Mouse (Mus musculus): Measurements from ENCODE around the gene Nr1d1.

Gene Nr1d1

GRCm38 (mm10) chr11:98751221-98751782 lies 23.8 kb downstream of the Nr1d1 start:
- DNase-seq (ENCODE audit: low read depth, low spot score): no peak

DNA sequence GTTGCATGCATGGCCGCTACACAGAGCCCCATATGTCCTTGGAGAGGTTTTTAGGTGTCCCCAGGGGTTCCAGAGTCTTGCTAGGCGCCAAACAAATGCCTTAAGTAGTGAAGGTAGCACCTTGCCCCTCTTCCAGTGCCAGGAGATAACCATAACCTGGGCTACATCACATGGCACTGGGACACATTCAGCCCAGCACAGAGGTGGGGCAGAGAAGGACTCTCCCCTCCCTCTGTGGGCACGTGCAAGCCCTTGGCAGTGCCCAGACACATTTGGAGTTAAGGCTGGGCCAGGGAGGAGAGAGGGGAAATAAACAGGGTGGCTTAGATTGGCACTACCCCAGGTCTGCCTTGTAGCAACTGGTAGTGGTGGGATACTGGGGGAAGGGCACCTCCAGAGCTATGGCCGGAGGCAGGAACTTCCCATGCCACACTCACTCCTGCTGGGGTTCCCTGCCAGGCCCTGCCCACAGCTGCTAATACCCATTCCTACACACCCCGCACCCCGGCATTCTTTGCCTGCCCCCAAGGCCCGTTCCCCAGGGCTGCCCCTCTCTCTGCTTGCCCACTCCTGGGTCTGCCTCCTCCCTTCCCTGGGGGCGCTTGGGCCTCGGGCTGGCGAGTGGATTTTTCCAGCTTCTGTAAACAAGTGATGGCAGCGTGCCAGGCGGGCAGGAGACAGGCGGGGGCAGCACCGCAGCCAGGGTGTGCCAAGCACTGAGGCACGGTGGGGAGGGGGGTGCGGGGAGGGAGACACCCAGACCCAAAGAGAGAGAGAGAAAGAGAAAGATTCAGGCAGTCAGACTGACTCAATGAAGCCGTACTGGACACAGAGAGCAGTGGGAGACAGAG lies 24.6 kb downstream of the Nr1d1 start:
- no peak for DNase-seq (ENCODE audit: low read depth, low spot score)

DNA sequence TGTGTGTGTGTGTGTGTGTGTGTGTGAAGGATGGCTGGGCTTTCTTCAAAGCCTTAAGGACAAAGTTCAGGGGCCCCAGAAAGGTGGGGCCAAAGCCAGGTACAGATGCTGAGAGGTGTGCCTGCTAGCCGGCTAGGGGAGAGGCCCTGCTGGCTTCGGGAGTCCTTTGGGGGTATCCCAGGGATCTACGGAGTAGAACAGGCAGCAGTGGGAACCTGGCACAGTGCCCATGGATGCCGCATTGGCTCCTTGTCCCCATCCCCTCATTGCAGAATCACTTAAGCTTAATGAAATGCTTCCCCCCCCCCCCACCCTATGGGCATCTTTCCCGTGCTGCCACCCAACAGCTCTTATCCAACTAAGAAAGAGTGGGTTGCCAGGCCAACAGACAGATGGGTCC lies 25.4 kb downstream of the Nr1d1 start:
- no peak for DNase-seq (ENCODE audit: low read depth, low spot score)

DNA sequence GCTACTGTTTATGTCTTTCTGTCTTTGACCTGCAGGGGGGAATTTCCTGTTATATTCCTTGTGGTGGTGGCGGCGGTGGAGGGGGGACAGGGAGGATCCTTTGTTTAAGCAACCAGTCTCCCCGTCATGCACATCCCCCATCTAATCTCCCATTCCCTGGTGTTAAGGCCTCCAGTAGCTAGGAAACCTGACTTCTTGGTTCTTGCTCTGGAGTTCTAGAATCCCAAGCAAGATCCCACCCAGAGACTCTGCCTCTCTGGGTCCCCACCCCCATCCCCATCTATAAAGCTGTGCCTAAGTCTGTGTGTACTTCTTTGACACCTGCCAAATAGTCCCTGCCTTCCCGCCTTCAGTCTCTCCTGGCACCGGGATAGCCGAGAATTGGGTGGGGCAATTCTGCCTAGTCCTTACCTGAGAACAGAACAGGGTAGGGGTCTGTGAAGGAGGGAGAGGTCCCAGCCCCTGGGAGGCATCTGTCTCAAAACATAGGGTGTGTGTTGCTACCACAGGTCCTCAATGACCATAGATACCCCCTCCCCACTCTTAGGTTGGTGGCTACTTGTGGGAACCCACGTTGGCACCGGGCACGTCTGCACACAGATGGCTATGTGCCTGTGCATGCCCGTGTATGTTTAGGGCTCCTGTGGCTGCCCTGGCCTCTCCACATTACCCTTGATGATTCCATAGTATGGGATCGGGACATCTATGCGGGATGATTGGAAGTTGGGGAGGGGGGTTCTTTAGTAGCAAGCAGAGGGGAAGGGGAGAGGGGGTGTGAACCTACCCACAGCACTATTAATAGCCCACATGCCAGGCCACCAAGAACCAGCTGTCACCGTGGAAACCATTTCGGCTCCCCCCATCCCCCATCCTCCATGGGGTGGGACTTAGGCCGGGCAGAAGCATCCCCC lies 26.4 kb downstream of the Nr1d1 start:
- no peak for DNase-seq (ENCODE audit: low read depth, low spot score)

DNA sequence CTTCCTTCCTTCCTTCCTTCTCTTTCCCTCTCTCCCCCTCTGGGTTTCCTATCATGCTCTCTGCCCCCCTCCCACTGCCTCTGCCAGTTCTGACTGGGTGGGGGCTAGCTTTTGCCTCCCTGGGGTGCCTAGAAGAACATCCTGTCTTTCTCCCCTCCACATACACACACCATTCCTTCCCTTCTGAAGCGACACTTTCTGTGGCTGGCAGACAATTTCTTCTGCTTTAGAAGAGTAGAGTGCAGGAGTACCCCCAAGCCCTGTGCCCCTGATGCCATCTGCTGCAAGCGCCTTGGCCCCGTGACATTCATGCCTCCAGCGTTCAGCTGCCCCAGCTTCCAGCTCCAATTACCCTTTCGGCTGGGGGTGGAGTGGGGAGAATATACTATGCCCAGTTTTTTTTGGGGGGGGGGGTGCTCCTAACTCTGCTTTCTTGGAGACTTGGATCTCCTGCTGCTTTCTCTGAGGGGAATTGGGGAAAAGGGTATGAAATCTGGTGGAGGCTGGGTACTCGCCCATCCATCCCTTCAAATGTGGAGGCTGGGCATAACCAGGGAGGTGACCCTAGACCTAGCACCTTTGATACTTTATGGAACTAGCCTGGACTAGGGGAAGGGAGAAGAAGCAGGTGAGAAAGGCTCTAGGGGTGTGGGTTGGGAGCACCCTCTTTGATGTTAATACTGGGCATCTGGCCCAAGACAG lies 27.2 kb downstream of the Nr1d1 start:
- peak; percentile 44 for DNase-seq (ENCODE audit: low read depth, low spot score)

DNA sequence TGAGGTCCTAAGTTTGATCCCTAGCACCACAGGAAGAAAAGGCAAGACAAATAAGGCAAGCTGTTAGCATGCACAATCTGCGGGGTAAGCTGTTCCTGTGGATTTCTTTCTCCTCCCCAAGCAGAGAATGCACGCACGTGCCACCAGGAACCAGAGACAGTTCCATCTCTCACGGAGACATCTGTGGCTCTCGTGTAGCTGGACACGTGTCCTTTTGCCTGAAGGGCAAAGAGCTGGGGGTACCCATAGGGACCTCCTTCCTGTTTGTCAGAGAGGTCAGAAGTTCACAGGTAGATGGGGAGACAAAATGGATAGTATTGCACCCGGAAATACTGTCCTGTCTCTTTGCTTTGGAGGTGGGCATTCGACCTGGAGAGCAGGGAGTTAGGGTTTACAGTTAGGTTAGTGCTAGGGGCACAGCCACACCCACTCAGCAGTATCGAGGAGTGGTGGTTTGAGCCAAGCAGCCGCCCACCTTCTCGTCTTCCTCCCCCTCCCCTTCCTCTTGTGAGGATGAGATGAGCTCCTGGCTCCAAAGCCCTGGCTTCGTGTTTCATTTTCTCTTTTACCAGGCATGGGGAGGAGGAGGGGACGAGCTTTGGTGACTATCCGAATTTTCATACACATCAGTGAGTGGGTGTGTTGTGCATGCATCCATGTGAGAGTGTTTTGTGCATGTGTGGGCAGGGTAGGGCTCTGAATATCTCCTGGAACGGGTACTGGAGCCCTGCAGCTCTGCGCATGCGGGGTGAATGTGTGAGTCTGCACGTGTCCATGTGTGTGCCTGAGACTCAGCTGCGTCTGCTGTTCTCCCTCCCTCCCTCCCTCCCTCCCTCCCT lies 28.1 kb downstream of the Nr1d1 start:
- peak; percentile 79 for DNase-seq (ENCODE audit: low read depth, low spot score)

DNA sequence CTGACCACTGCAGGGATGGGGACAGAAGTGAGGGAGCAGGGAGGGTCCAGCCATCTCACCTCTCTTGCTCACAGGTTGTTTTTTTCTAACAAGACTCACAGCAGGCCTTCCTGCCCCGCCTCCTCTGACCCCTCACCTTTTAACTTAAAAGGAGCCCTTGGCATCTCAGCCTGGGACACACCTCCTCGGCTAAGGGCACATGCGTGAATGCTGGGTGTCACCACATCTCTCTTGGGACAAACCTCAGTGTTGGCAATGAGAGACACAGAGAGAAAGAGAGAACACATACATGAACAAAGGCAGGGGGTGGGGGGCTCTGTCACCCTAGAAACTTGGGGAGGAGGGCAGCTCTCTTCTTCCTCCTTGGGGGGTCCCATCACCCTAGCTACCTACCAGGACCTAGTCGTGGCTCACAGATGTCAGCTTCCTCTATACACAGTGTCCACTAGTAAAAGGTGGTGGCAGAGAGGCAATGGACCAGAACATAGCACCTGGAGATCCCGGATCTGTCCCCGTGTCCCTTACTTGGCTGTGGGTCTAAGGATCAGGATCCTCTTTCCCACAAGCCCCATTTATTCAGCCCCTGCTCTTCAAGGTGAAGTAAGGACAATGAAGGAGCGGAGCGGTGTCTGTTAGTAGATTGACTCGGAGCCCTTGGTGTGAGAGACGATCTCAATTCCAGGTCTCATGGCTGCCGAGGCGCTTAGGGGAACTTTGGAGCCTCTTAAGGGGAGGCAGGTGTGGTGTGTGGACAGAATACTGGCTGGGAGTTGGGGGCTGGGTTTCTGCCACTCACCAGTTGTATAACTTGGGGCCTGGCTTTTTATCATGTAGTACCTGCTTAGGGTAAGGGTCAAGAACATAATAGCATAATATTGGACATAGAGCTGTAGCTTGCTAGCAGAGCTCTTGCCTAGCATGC lies 28.9 kb downstream of the Nr1d1 start:
- DNase-seq (ENCODE audit: low read depth, low spot score): no peak

DNA sequence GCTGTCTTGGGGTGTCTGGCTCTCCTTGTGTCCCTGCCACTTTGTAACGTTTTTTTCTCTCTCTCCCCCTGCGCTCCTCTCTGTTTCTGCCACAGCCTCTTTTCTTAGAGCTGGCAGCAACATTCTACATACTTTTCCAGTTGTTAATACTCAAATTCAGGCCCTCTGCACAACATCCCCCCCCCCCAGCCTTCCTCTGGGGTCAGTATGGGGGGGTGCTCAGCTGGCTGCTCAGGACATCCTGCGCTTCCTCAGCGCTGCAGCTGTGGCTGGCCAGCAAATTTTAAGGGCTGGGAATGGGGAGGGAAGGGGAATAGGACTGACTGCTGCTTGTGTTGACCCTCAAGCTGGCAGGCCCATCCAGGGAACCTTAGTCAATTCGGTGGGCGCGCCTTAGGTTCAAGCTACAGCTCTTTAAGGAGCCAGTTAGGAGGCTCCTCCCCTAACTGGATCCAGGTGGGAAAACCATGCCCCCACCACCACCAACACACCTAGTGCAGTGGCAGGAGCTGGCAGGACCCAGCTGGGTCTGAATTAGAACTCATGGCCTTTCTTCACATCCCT lies 30.6 kb downstream of the Nr1d1 start:
- DNase-seq (ENCODE audit: low read depth, low spot score): no peak

- DNase-seq (ENCODE audit: low read depth, low spot score): no peak
Measured at GRCm38 (mm10) chr11:98743655-98744345, 31.3 kb downstream of the Nr1d1 start.

DNA sequence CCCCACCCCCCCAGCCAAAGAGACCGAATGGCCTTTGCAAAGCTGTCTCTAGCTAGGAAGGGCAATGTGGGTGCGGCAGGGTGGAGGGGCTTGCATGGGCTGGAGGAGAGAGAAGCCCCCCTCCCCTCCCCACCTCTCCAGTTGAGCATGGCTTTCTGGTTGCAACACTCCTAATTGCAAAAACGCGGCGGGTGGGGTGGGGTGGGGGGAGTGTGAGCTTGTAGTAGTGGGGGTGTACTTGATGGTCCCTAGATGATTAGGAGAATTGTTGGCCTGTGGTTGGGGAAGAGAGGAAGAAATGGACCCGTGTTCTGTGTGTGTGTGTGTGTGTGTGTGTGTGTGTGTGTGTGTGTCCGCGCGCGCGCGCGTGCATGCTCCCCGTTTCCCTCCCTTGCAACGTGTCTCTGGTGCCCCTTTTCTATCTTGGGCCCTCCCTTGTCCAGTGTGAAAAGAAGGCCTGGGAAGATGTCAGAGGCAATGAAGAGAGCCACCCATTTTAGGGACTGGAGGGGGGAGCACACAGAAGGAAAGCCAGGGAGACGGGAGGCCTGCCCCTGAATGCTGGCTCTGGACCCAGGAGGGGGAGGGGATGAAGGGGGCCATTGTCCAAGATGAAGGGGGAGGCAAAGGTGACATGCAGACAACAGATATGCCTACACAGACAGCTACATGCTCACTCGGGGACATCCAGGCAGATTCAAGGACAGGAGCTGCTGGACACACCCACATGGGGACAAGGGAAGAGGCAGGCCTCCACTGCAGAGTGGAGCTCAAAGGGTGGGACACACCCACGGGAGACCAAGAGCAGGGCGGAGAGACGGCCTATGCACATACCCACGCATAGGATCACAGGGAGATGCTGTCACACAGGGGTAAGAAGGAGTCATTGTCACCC lies 32.5 kb downstream of the Nr1d1 start:
- DNase-seq (ENCODE audit: low read depth, low spot score): no peak

DNA sequence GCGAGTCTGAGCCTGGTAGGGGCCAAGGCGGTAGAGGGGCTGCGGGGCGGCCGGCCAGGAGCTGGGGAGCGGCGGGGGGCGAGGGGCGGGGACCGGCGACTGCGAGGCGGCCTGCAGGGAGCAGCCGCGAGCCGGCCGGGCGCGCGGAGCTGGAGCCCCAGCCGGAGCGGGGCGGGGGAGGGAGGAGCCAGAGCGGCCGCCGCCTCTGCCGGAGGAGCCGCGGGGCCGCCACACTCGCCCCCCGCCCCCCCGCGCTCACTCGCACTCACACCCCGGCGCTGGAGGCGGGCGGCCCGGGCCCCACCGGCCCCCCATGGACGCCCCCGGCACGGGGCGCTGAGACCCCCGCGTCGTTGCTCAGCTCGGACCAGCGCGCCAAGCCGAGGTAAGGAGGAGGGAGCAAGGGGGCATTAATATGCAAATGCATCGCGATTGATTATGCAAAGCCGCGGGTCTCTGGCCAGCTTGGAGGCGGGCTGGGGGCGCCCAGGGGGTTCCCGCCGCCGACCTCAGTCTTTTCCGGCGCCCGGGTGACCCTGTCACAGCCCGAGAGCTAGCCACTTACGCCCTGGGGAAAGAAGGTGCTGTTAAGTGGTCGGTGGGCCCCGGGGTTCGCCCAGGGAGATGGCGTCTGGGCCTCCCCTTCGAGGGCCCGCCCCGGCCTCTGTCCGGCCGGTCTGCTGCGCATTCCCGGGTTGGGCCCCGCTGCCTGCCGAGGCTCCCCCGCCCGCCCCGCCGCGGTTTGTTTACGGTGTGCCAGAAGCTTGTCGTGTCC lies 33.3 kb downstream of the Nr1d1 start:
- peak; percentile 84 for DNase-seq (ENCODE audit: low read depth, low spot score)

GRCm38 (mm10) chr11:98741051-98741620 lies 34.0 kb downstream of the Nr1d1 start:
- no peak for DNase-seq (ENCODE audit: low read depth, low spot score)

- peak; percentile 59 for DNase-seq (ENCODE audit: low read depth, low spot score)
Measured at GRCm38 (mm10) chr11:98740393-98741050, 34.6 kb downstream of the Nr1d1 start, which contains the start of gene Thra. Gene Thra (plus strand): TSS chr11:98740638.

DNA sequence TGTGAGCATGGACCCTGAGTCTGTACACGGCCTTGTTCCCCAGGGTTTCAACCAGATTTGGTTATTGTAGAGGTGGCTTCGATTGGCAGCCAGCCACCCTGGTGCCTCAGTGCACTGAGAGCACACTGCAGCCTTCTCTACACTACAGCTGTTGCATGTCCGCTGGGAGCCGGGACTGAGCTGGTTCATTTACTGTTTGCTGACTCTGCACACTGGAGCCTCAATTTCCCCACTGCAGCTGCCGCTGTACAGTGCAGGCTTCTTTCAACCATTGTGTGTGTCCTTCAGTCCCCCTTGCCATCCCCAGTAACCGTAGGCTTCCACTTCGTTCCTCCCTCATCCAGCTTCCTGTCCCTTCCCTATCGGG lies 35.1 kb downstream of the Nr1d1 start:
- DNase-seq (ENCODE audit: low read depth, low spot score): no peak

DNA sequence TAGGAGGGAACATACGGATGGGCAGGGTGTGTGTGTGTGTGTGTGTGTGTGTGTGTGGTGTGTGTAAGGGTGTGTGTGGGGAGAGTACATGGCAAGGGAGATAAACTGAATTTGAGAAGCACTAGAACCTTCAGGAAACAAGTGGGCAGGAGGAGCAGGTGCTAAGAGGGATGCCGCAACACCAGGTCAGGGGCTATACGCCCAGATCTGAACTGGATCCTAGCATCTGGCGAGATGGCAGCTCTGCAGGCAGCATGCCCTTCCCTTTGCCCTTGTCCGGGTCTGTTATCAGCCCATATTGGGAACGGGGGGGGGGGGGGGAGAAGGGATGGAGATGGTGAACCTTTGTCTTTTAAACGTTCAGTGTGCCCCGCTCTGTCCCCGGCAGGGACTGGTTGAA lies 36.2 kb downstream of the Nr1d1 start:
- no peak for DNase-seq (ENCODE audit: low read depth, low spot score)

GRCm38 (mm10) chr11:98738428-98738911 lies 36.7 kb downstream of the Nr1d1 start:
- DNase-seq (ENCODE audit: low read depth, low spot score): no peak
